Mouse (Mus musculus) spleen, postnatal 4 days (tissue): ENCODE measurements at regions not wholly inside any gene's neighbourhood (a gene's known extent, or its start where the extent isn't known, plus 50 kb on each side); places are given as distances from the start of the nearest gene placed in this dataset.
A peak's percentile ranks its signal among the peaks of the same experiment; 100 is the strongest.

ENCODE experiments used
- DNase-seq, 2 experiments: peaks; one replicate each; pipeline ENCODE4 v3.0.0; 2022; ENCODE audit warnings: low spot score in 2 of 2

DNA sequence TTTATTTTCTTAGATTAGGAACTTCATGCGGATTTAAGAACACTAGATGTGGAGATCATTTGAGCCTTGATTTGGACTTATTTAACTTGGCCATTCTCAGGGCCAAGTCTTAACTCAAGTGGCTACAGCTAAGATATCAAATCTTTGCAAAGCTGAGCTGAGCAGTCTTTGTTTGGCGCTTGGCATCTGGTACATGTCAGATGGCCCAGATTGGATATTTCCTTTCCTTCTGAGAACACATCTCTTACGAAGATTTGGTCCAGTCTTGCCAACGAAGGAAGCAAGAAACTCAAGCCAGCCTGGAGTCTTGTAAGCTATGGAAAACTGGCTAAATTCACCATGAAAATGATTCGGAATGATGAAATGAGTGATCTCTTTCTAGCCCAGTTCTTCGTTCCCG lies 59.1 kb upstream of the Cdc42ep3 start:
- no peak for DNase-seq

DNA sequence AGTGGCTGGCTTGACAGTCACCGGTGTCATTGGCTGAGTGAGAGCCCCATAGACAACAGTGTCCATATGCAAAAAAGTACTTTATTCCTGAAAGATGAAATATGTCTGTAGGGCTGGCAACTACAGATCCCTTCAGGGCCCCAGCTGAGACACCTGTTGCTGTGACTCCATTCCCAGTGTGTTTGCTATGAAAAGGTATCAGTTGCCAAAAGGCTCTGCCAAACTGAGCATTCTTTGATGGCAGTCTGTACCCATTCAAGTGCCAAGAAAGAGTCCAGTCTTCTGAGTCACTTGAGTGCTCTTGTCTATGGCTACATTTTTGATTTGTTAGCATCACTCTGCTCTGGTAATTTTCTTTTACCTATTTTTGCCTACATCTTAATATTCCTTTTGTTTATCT lies 63.1 kb upstream of the Cdc42ep3 start:
- no peak for DNase-seq

DNA sequence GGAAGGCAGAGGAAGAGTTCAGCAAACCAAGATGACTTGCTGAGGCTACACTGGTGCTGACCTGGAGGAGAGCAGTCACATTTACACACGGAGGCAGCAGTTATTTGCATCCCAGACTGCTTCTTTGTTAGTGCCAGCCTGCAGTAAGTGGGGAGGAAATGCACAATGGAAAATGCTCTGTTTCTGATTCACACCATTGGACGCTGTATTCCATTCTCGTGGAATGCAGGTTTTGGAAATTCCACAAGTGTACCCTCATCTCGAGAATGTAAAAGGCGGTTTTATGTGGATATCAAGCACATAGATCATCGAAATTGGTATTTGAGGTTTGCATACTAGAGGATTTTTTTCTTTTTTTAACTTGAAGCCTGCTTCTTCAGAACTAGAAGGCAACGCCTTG lies 66.7 kb upstream of the Cdc42ep3 start:
- DNase-seq, result no peak

DNA sequence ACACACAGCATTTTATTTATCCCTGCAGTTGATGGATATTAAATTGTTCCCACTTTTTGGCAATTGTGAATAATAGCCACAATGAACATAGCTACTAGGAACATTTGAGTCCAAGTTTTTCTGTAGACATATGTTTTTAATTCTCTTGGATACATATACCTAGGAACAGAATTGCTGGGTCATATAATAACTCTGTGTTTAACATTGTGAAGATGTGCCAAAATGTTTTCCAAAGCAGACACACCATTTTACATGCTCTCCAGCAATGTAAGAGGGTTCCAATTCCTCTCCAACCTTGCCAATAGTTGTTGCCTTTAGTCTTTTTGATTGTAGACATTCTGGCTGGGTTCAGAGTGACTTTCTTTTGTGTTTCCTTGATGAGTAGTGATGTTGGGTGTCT lies 84.3 kb upstream of the Cdc42ep3 start:
- DNase-seq, result no peak

DNA sequence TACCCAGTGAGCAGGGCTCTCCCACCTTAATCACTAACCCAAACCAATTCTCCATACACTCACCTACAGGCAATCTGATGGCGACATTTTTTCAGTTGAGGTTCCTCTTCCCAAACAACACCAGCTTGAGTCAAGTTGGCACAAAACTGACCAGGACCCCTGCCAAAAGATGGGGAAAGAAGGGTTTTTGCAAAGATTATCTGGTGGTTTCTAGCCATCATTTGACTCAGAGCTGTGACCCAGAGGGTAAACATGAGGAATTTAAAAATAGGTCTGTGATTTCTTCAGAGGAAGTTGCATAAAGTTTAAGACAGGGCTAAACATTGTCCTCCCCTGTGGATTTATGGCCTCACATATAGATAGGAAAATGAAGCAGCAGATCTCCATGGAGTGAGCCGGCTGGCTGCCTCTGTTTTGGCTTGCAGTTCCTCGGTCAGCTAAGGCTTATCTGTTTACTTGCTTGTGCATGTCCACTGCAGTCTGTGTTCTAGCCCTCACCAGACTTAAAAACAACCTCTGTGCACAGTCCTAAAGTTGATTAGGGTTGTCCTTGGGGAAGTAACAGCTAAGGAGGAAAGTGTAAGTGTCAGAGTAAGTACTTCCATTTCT lies 87.7 kb upstream of the Cdc42ep3 start:
- DNase-seq, result no peak

DNA sequence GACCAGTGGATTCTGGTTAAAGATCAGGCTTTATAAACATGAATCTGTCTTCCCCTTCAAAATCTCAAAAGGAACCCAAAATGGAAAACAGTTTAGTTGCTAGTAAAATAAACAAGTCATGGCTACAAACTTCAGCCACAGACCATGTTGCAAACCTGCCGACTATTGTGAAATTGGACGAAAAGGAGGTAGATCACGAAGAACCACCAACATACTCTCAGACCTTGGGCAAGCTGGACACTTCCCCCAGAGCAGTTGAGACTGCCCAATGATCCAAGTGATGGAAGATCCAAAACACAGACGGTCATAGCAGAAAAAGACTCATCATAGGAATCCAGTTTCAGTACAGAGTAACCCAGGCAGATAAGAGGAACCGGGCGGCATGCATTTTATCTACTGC lies 92.3 kb upstream of the Cdc42ep3 start:
- DNase-seq, result no peak

DNA sequence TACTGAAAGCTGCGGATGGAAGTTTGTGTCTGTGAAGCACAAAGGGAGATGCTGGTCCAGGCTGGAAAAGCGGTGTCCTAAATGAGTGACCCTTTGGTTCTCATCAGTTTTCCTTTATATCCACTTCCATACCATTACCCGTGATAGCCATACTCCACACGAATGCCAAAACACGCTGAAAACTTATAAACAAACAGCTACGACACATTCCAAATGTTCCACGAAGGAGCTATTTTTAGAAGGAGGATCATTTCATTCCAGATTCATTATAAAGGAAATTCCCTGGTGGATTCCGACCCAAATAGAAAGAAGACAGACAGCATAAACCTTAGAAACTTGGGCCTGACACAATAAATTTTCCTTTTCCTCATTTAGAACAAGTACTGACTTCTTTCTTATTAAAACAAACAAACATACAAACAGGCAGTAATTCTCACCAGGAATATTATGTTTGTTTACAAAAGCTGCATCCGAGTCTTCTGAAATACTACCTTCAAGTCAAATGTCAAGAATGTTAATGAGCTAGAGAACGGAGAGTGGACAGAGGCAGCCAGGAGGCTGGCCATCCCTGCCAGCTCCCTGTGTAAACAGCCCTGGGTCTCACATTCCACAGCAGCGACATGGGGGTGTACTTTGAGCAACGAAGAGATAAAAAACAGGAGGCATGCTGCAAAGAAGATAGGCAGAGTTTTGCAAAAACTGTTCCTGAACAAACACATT lies 96.4 kb upstream of the Cdc42ep3 start:
- no peak for DNase-seq

DNA sequence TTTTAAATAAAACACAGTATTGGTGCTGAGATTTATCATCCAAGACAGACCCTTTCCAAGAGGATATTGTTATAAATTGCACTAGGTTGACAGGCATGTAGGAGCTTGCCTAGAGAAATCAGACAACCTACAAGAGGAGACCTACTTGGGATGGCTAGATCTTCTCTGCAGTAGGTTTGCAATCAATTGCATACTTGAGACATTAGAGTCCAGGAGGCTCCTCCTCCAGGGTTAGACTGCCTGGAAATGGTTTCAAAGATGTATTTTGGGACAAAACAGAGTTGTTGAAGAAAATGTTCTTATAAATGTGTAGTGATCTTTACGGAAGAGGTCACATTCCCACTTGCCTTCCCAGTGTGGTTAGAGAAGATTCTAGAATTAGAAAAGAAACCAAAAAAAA lies 98.9 kb upstream of the Cdc42ep3 start:
- DNase-seq, result no peak

DNA sequence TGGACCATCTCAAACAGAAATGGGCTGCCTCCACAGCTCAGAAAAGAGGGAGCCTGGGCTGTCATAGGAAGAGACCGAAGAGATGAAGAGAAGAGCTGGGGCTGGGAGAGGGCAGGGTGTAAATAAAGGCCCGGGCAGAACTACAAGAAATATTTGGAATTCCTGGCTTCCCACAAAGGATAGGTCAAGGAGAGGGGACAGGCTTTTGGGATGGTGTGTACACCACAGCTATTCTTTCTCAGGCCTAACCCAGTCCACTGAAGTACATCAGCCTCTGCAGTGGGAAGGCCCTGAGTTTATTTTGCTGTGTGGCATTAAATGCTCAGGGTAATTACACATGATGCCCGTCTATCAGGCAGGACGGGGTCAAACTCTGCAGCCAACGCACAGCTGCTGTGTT lies 99.6 kb upstream of the Cdc42ep3 start:
- no peak for DNase-seq

DNA sequence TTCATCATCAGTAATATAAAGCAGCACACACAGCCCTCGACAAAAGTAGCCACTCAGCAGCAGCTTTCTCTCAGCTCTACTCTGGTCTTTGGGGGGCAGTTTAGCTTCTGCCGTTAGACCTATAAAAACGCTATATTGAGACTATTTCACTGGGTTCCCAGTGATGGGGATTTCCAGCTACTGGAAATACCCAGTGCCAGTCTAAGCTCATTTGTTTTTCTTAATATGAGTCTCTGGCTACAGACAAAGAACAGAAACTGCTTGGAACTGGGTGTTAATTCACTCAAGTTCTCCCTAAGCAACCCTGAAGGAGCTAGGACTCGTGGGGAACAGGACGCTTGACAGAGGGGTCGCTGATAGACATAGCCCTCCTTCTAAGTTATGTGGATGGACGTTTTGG lies 100.3 kb upstream of the Cdc42ep3 start:
- no peak for DNase-seq

DNA sequence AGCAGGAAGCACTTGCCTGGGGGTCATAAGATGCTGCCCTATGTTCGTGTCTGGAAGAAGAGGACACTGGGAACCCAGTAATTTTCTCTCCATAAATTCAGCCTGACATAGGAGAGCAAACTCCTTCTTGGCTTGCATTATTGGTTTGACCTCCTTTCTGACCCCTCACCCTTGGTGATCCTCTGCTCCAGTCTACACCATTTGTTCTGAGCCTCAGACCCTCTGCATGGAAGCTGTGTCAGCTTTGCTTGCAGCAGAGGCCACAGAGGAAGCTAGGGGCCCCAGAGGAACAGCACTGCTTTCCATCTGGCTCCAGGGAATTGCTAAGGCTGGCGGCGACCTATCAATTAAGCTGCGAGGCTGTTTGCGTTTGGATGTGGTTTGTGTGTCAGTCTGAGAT lies 102.7 kb upstream of the Cdc42ep3 start:
- no peak for DNase-seq

DNA sequence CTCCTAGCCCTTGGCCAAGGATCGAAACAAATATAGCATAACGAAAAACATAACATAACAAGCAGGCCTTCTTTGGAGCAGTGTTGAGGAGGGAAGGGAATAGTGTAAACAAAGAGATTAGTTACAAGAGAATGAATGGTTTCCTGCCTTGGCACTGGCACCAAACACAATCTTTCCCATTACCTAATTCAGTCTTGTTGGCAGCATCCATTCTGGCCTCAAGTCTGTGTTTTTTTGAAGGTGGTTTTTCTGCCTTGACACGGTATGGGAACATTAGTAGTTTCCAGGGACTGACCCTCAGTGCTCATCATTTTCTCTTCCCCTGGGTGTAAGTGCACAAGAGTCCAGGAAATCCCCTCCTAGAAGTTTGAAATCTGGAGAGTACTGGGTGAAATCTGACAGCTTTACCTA lies 106.8 kb upstream of the Cdc42ep3 start:
- no peak for DNase-seq

DNA sequence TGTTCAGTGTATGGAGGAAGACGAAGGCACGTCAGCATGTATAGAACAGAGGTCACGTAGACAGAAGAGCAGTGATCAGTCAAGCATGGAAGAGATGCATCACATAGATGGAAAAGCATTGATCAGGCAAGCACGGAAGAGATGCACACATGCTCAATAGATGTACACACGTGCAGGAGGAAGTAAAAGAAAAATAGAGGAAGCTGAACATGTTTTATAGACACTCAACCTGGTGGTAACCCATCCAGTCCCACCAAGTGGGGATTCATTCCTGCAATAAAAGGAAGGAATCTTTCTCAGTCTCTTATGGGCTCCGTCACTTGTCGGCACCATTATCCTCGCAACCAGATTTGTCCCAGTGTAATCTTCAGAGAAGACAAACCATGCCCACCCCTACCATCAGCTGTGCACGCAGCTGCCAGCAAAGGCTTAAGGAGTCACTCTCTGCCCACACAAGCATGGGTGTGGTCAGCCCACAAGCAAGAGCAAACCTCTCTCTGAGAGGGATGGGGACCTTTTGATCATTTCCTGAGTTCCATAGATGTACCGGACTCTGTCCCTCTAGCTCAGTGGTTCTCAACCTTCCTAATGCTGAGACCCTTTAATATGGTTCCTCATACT lies 108.3 kb upstream of the Cdc42ep3 start:
- DNase-seq, result no peak

DNA sequence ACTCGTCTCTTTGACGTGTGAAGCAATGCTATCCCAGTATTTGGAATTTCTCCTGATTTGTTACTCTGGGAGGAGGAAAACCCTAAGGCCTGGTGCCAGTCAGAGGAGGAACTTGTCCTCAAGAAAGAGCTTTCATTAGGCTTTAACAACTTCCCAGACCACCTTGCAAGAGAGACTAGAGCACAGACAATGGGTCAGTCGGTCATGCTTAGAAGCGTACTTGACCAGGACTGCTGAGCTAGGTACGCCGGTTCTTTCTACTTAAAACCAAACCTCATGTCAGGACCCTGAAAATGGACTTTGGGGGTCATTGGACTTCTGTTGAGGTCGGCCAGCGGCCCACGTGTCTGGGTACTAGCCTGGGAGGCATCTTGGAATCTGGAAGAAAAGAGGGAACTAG lies 110.8 kb upstream of the Cdc42ep3 start:
- DNase-seq, result no peak

DNA sequence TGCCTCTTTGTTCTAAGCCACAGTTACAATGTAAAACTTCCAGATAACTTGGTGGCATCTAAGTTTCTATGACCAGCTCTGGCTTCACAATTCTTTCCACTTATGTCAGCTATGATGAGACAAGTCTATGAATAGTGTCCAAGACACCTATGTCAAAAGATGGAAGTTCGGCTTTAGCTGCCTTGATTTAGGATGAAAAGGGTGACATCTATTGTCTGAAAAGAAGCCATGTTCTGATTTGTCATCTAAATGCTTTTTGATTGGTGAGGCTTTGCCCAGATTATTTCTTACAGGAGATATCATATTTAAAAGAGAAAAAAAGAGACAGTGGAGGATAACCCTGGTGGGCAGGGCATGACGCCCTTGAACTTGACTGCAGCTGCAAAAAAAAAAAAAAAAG lies 116.7 kb upstream of the Cdc42ep3 start:
- DNase-seq, result no peak

DNA sequence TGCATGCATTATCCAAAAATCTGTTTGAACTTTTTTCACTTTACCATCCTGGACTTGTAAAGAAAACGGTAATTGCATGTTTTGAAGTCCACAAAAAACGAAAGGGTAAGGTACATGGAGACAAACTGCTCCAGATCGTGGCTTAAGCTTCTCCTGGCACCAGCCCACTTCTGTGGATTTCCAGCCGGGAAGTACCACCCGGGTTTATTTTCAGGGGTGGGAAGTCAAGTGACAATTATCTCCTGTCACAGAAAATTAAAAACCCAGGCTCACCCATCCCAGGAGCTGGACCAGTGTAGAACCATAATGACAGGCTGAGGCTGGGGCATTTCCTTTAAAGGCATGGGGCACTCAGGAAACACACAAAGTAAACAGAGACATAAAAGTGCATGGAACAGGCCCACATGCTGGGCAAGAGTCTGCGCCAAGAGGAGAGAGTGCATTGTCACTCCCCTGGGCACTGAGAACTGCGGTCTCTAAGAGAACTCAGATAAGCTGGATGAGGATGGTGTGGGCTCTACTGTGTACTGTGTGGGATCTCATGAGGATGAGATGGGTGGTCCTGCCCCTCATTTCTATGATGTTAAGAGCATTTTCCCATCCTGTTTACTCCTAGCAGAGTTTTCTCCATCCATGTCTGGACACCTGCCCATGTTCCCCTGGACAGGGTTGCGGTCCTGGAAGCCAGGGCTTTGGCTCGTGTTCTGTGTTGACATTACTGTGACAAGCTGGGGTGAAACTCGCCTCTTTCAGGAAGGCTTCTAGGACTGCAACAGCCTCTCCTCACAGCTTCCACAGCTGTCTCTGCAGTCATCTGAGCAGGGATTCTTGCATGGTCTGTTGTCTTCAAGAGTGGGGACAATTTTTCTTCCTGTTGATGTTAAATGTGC lies 117.5 kb upstream of the Cdc42ep3 start:
- DNase-seq, result peak in 1 of 2 experiments; percentile 47

DNA sequence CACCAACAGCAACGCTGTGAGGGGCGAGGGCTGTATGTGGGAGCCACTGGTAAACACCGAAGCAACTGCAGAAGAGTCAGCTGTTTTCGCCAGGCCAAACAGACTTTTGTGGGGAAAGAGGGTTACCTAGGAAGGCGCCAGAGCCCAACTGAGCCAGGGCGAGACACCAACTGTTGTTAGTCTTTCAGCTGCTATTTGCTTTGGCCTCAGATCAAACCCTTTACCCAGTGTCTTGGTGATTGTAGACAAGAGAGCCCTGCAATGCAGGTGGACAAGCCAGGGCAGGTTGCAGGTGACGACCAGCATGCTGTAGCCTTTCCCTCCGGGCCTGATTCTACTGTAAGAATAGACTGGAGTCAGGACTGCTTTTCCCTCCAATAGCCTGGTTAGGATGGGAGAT lies 121.8 kb upstream of the Cdc42ep3 start:
- DNase-seq, result no peak

DNA sequence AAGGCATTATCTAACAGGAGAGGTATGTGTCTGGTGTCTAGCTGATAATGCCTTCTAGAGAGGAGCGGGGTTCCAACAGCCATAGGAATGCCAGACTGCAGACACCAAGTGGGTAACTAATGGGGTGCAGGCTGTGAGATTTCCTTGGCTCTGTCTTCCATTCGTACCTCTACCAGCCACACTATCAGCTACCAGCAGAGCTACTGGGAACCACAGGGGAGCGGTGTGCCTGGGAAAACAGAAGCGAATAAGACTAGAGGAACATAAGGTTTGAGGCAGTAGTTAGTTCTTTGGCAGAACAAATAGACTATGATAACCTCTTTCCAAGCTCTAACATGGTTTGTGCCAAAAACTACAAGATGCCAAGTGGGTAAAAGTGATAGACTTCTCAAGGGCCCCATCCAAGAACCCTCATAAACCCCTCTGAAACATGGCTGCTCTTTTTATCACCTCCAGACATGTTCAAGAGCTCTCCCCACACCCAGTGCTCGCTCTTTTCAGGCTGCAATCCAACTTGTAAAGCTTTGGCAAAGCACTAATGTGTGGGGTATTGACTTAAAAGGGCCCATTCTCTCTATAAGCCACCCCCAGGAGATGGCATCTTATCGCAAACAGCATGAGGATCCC lies 126.3 kb upstream of the Cdc42ep3 start:
- DNase-seq, result no peak

DNA sequence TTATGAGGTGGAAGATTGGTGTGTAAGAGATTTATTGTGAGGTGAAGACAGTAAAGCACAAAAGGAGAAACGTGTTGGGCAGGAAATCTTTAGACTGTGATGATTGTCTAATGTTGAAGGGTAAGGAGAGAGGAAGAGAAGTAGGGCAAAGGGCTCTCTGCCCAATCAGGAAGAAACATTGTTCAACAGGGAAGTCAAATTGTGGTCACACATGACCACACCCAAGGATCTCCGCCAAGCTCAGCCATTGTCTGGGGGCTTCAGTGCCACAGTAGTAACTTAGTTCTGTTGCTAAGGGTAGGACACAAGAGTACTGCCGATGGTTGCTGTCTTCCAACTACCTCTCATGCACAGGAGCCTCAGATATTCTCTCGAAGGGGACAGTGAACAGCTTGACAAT lies 127.0 kb upstream of the Cdc42ep3 start:
- DNase-seq, result no peak

DNA sequence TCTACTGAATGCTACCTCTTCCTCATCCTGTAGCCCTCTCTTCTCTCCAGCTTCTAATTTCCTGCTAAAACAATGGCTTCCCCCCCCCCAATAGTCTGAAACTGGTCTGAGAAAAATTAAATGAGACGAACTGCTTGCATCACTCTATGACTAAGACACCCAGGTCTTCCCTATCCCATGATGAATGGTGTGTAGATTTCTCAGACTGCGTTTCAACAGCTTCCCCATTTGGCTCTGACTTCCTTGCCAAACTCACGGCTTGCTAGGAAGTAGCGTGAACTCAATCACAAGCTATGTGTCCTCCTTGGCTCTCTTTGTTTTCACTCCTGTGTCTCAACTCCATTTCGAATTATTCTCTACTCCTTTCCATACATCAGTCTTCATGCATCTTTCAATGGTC lies 126.4 kb upstream of the Rmdn2 start:
- no peak for DNase-seq

DNA sequence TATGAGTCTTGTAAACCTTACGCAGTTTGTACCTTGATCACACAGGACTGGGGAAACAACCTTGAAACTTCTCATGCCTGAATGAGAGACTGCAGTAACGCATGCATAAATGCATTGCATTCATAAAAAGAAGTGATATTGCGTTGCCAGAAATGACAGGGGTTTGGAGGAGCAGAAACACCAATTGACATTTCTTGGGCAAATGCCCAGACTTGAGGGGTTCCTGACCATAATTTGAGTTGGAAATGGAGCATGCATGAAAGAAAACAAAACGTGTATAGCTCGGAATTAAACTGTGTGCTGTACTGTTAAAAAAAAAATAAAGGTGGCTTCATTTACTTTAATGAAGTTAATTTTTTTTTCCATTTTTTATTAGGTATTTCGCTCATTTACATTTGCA lies 122.4 kb upstream of the Rmdn2 start:
- DNase-seq, result no peak

DNA sequence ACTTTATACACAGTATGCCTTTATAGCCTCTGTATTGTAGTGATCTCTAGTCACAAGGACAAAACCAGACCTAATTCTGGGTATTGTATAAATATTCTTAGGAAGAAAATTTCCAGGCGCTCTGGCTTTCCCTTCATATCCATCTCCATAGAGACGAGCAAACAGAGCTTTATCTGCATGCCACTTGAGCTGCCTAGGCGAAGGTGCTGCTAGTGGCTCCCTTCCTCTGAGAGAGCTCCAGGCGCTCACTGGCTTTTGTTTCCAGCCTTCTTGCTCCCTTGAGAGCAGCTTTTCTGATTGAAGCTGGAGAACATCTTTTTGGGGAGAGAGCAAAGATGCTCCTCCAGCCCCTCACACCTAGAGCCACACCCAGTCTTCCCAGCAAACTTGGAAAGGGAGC lies 114.0 kb upstream of the Rmdn2 start:
- no peak for DNase-seq
